Mouse (Mus musculus) hindbrain, embryonic 10.5 days (tissue): ENCODE measurements around the gene Heg1. TPM values are rescaled to one million over a fixed set of nuclear protein-coding genes. Genes with fewer than 3 reads are reported as not detected.

Source experiments
- DNase-seq: peaks from one replicate; pipeline ENCODE4 v3.0.0-alpha.2; 2017; ENCODE audit warnings: low spot score
- H3K27ac ChIP-seq: fragments of 300-500 bp; sonication (generic); 2 replicates; pipeline ENCODE4 v1.5.1; 2016; ENCODE audit warnings: mild to moderate bottlenecking, moderate library complexity
- H3K27me3 ChIP-seq: fragments of 300-500 bp; sonication (generic); 2 replicates; pipeline ENCODE4 v1.6.1; 2016; ENCODE audit warnings: mild to moderate bottlenecking; ENCODE audit not compliant: poor library complexity, insufficient read depth, severe bottlenecking
- H3K36me3 ChIP-seq: fragments of 300-500 bp; sonication (generic); 2 replicates; pipeline ENCODE4 v1.6.1; 2016; ENCODE audit warnings: mild to moderate bottlenecking, moderate library complexity
- H3K4me1 ChIP-seq: fragments of 300-500 bp; sonication (generic); replicated peaks from 2 replicates; pipeline ENCODE4 v1.6.1; 2016; ENCODE audit warnings: mild to moderate bottlenecking
- H3K4me3 ChIP-seq: fragments of 300-500 bp; sonication (generic); 2 replicates; pipeline ENCODE4 v1.5.1; 2016; ENCODE audit warnings: mild to moderate bottlenecking, moderate library complexity
- H3K9me3 ChIP-seq: fragments of 300-500 bp; sonication (generic); 2 replicates; pipeline ENCODE4 v1.6.1; 2016; ENCODE audit warnings: mild to moderate bottlenecking, moderate library complexity
- WGBS: fragments of 180-500 bp; shearing (Covaris S2); methylation state at CpG from one replicate; pipeline ENCODE4 v1.1.7; 2016; 5-methylcytosine and 5-hydroxymethylcytosine counted together
- polyA plus RNA-seq: library from polyadenylated mRNA; unstranded; fragments of >200 nt; fragmentation: Nextera tagmentation; extraction: Ambion mirVana; gene quantifications from 2 replicates; pipeline ENCODE4 v1.2.1, GENCODE M21; 2016

The Heg1 gene
- polyA plus RNA-seq = 21.9 and 22.8 TPM in 2 replicates

DNA sequence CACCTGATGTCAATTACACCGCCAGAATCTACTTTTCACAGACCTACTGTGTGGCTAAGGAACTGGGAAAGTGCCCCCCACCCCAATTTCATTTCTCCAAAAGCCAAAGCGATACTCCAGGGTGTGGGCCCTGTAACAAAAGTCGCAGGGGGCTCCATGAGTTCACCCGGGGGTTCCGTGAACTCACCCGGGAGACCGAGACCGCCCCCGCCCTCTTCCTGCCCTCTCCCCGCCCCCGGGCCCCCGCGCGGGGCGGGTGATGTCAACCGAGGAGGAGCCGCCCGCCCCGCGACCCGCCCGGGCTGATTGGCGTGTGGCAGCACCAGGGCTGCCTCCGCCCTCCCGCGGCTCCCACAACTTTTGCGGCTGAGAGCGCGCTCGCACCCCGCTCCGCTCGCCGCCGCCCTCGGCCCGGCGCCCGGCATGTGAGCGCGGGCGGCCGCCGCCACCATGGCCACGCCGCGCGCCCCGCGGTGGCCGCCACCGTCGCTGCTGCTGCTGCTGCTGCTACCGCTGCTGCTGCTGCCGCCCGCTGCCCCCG is at the start of gene Heg1:
Gene Heg1, plus strand, starts transcription at position 209 of the 541 bp plus-strand sequence.
- Histone ChIP-seq H3K9me3 (no peaks in the 10 kb centered on the region), H3K4me3 (peak within 1 kb of the TSS; percentile 71), H3K27me3 (peaks cover 6% of the 10 kb centered on the region; the same call in 1 of the 2 replicates), H3K36me3 (peaks cover 16% of the 10 kb centered on the region), H3K27ac (peak within 1 kb of the TSS; percentile 94), H3K4me1 (peaks cover 78% of the 10 kb centered on the region)
- under 1% methylated on average over 57 of the region's 57 CpGs for WGBS
- peak; percentile 75 for DNase-seq

- 84% methylated on average over 12 of the region's 12 CpGs for WGBS
- Histone ChIP-seq H3K9me3 (no peaks in the 10 kb centered on the region), H3K4me1 (no peaks in the 10 kb centered on the region), H3K27me3 (no peaks in the 10 kb centered on the region), H3K27ac (no peak overlapping the region), H3K36me3 (no peaks in the 10 kb centered on the region), H3K4me3 (no peak overlapping the region)
- DNase-seq = no peak
Observed at GRCm38 (mm10) chr16:33635836-33636595, 48.2 kb upstream of the Heg1 start.

DNA sequence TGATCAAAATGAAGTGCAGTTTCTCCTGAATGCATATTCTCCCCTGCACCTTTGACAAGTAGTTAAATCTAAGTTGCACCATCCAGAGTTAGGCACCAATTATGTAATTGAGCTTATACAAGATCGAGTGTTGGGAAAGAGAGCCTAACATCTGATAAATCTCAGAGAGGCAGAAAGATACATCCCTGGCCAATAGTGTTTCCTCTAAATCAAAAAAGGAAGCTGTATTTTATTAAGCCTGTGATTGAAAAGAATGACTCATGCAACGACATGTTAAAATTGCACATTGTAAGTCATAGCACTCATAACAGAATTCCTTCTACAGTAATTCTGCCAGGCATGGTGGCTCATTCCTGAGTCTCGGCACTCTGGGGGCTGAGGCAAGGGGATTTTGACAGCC is 42.4 kb upstream of the Heg1 start:
- no peaks in the 10 kb centered on the region for H3K27me3 ChIP-seq
- WGBS = 85% methylated on average over 3 of the region's 3 CpGs
- H3K4me3 ChIP-seq = no peak overlapping the region
- no peaks in the 10 kb centered on the region for H3K36me3 ChIP-seq
- H3K27ac ChIP-seq = no peak overlapping the region
- DNase-seq = no peak
- H3K9me3 ChIP-seq = peaks cover under 1% of the 10 kb centered on the region; the same call in 1 of the 2 replicates
- no peaks in the 10 kb centered on the region for H3K4me1 ChIP-seq

DNA sequence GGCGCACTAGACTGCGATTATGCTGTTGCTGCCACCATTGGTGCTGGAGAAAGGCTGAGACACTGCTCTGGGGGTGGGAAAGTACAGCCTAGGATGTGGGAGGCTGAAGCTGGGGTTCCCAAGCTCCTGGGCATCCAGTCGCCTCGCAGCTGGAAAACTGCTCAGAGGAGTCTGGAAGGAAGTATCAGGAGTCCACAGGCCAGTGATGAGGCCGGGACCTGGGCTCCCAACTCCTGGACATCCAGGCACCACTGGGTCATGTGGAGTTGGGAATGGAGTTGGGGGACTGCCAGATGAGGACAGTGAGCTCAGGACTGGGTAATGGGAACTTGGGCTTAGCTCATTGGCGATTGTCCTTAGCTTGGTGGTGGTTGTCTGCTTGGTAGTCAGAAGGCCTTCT is 31.1 kb upstream of the Heg1 start:
- H3K4me3 ChIP-seq = no peak overlapping the region
- DNase-seq = no peak
- H3K9me3 ChIP-seq = peaks cover 12% of the 10 kb centered on the region; the same call in 1 of the 2 replicates
- H3K27me3 ChIP-seq = no peaks in the 10 kb centered on the region
- 94% methylated on average over 6 of the region's 6 CpGs for WGBS
- H3K4me1 ChIP-seq = no peaks in the 10 kb centered on the region
- no peak overlapping the region for H3K27ac ChIP-seq
- H3K36me3 ChIP-seq = no peaks in the 10 kb centered on the region

- Histone ChIP-seq H3K4me3 (no peak overlapping the region), H3K27me3 (no peaks in the 10 kb centered on the region), H3K9me3 (no peaks in the 10 kb centered on the region; the same call in 1 of the 2 replicates), H3K36me3 (no peaks in the 10 kb centered on the region), H3K4me1 (peaks cover 4% of the 10 kb centered on the region; the same call in 1 of the 2 replicates), H3K27ac (no peak overlapping the region)
- WGBS = 95% methylated on average over 3 of the region's 3 CpGs
- no peak for DNase-seq
Observed at GRCm38 (mm10) chr16:33655443-33655842, 28.7 kb upstream of the Heg1 start.

- H3K36me3 ChIP-seq = no peaks in the 10 kb centered on the region
- H3K4me3 ChIP-seq = no peak overlapping the region
- WGBS = 91% methylated on average over 3 of the region's 3 CpGs
- no peaks in the 10 kb centered on the region for H3K27me3 ChIP-seq
- peaks cover 4% of the 10 kb centered on the region; the same call in 1 of the 2 replicates for H3K4me1 ChIP-seq
- no peak for DNase-seq
- no peak overlapping the region for H3K27ac ChIP-seq
- H3K9me3 ChIP-seq = no peaks in the 10 kb centered on the region; the same call in 1 of the 2 replicates
Observed at GRCm38 (mm10) chr16:33657191-33657590, 27.0 kb upstream of the Heg1 start.

DNA sequence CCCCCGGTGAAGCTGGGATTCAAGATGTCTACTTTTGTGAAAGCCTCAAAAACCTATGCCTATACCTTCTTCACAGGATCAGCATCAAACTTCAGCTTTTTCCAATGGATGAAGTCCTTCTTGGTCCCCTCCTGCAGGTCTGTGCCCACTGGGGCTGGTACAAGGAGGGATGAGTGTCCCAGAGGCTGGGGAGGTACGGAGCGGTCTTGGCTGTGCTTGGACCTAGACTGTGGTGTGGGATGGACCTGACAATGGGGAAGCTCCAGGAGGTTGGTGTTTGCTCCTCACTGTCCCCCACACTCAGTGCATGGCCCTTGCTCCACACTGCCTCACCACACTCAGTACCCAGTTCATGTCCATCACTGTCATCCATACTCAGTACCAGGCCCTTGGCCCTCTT is 26.0 kb upstream of the Heg1 start:
- Histone ChIP-seq H3K36me3 (no peaks in the 10 kb centered on the region), H3K4me3 (no peak overlapping the region), H3K9me3 (no peaks in the 10 kb centered on the region; the same call in 1 of the 2 replicates), H3K4me1 (peaks cover 4% of the 10 kb centered on the region; the same call in 1 of the 2 replicates), H3K27me3 (no peaks in the 10 kb centered on the region), H3K27ac (no peak overlapping the region)
- WGBS = 97% methylated on average over 3 of the region's 3 CpGs
- DNase-seq = no peak

DNA sequence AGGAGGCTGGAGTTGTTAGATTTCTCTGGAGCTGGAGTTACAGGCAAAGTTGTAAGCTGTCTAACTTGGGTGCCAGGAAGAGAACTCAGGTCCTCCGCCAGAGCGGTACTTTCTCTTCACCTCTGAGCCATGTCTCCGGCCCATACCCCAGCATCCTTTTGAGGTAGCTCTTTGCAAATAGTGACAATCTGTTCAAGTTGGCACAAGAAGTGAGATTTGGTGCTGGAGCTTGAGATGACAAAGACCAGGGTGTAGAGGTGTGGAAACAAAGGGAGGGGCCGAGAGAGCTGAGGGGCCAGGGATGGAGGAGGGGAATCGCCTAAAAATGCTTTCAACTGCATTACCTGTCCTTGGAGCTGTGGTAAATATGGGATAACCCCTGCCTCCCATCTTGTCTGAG is 24.6 kb upstream of the Heg1 start:
- no peaks in the 10 kb centered on the region for H3K36me3 ChIP-seq
- no peaks in the 10 kb centered on the region; the same call in 1 of the 2 replicates for H3K9me3 ChIP-seq
- WGBS = 91% methylated on average over 5 of the region's 5 CpGs
- no peaks in the 10 kb centered on the region for H3K27me3 ChIP-seq
- no peak overlapping the region for H3K4me3 ChIP-seq
- peaks cover 4% of the 10 kb centered on the region; the same call in 1 of the 2 replicates for H3K4me1 ChIP-seq
- no peak for DNase-seq
- H3K27ac ChIP-seq = no peak overlapping the region

DNA sequence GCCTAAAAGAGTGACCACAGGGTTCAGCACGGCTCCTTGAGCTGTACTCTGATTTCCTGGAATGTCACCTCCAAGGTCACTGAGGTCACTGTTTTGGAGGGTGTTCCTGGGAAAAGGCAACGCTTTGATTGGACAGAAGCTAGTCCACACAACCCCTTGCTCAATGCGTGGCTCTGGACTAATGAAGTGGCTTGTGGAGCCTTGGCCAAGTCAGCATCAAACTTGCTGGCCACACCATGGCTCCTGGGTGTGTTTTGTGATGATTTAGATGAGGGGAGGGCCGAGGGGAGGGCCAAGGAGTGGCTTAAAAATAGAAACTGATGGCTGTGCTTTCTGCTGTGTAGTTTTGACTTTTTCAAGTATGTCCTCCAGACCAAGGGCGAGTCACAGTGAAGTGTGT is 24.0 kb upstream of the Heg1 start:
- peaks cover 4% of the 10 kb centered on the region; the same call in 1 of the 2 replicates for H3K4me1 ChIP-seq
- no peak overlapping the region for H3K4me3 ChIP-seq
- no peak overlapping the region for H3K27ac ChIP-seq
- H3K9me3 ChIP-seq = no peaks in the 10 kb centered on the region
- no peaks in the 10 kb centered on the region for H3K36me3 ChIP-seq
- no peaks in the 10 kb centered on the region for H3K27me3 ChIP-seq
- no peak for DNase-seq
- 70% methylated on average over 5 of the region's 5 CpGs for WGBS

DNA sequence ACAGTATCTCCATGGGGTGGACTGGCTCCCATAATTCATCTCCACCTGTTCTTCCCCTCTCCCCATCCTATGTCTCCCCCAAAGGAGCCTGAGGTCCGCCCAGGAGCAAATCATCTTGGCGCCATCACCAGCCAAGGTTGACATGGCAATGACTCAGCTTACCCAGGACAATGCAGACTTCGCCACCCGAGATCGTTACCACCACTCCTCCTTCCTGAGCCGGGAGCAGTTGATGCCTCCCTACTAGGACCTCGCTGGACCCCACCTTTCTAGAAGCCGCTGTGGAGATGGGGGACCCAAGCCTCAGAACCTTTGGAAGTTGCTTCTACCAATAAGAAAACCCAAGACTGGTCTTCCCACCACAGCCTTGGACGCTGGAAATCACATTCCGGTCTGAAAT is 21.3 kb upstream of the Heg1 start:
- Histone ChIP-seq H3K27ac (no peak overlapping the region), H3K36me3 (no peaks in the 10 kb centered on the region), H3K4me1 (peaks cover 4% of the 10 kb centered on the region; the same call in 1 of the 2 replicates), H3K27me3 (no peaks in the 10 kb centered on the region), H3K4me3 (no peak overlapping the region), H3K9me3 (no peaks in the 10 kb centered on the region)
- no peak for DNase-seq
- WGBS = 94% methylated on average over 10 of the region's 10 CpGs

DNA sequence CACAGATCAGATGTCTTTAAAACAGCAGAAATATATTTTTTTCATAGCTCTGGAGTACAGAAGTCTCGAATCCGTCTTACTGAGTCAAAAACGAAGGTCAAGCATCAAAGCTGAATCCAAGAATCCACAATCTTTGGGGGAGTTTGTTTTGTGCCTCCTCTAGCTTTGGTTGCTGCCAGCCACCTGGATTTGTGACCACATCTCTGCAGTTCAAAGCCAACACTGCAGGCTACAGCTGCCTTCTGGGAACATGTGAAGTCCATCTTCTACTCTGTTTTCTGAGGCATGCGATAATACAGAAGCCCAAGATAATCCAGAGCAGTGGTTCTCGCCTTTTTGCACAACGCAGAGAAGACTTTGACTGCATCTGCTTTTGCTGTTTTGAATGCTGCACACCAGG is 17.9 kb upstream of the Heg1 start:
- DNase-seq = no peak
- Histone ChIP-seq H3K9me3 (no peaks in the 10 kb centered on the region), H3K36me3 (no peaks in the 10 kb centered on the region), H3K27ac (no peak overlapping the region), H3K4me1 (no peaks in the 10 kb centered on the region), H3K27me3 (no peaks in the 10 kb centered on the region), H3K4me3 (no peak overlapping the region)
- WGBS = 92% methylated on average over 6 of the region's 6 CpGs

GRCm38 (mm10) chr16:33666985-33667538 is 17.1 kb upstream of the Heg1 start:
- 89% methylated on average over 4 of the region's 4 CpGs for WGBS
- no peaks in the 10 kb centered on the region for H3K27me3 ChIP-seq
- H3K27ac ChIP-seq = no peak overlapping the region
- H3K36me3 ChIP-seq = no peaks in the 10 kb centered on the region
- no peak for DNase-seq
- no peaks in the 10 kb centered on the region for H3K9me3 ChIP-seq
- no peaks in the 10 kb centered on the region for H3K4me1 ChIP-seq
- H3K4me3 ChIP-seq = no peak overlapping the region

DNA sequence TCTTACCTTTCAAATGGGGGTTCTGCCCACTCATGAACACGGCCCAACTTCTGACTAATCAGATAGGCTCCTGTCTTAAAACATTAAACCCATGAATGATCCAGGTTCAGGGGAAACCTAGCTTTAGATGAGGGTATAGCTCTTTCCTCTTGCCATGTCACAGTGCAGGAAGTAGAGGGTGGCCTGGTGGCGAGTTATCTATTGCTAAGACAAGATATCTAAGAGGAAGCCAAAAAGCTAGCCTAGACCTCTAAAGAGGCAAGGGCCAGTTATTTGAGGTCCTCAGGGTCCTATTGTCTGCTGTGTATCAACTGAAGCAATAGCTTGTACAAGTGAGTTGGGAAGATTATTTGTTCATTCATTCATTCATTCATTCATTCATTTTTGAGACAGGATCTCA is 15.7 kb upstream of the Heg1 start:
- no peaks in the 10 kb centered on the region for H3K36me3 ChIP-seq
- no peak for DNase-seq
- no peak overlapping the region for H3K4me3 ChIP-seq
- 0 out of 2 replicates have a peak, but pooled peaks cover 3% of the 10 kb centered on the region for H3K4me1 ChIP-seq
- 89% methylated on average over 2 of the region's 2 CpGs for WGBS
- no peaks in the 10 kb centered on the region for H3K9me3 ChIP-seq
- no peak overlapping the region for H3K27ac ChIP-seq
- no peaks in the 10 kb centered on the region for H3K27me3 ChIP-seq
